Mouse (Mus musculus): Measurements from ENCODE around the gene Disp1. TPM values are rescaled to one million over a fixed set of nuclear protein-coding genes. Genes with fewer than 3 reads are reported as not detected.
A peak's percentile ranks its signal among the peaks of the same experiment; 100 is the strongest.

The Disp1 gene
- polyA plus RNA-seq, 1 experiment = 5.8 TPM

- Histone ChIP-seq H3K27me3 (ENCODE audit: control insufficient read depth, insufficient read depth, low read length) (no peaks in the 10 kb centered on the region), H3K36me3 (ENCODE audit: control insufficient read depth, insufficient read depth, low read length) (no peaks in the 10 kb centered on the region), H3K27ac (ENCODE audit: control insufficient read depth, insufficient read depth, low read depth, low read length) (no peak overlapping the region), H3K4me1 (ENCODE audit: control insufficient read depth, insufficient read depth, low read length) (no peaks in the 10 kb centered on the region), H3K4me3 (ENCODE audit: control insufficient read depth, low read depth, low read length) (no peak overlapping the region)
- TF ChIP-seq CTCF (IDR thresholded peaks at IDR 0.05; ENCODE audit: control insufficient read depth, insufficient read depth, insufficient replicate concordance, low read depth, low read length) (no peak), POLR2A (IDR thresholded peaks at IDR 0.05; ENCODE audit: control insufficient read depth, low read depth, low read length) (no peak)
Measured at GRCm38 (mm10) chr1:183127246-183127645, 94.1 kb downstream of the Disp1 start.

DNA sequence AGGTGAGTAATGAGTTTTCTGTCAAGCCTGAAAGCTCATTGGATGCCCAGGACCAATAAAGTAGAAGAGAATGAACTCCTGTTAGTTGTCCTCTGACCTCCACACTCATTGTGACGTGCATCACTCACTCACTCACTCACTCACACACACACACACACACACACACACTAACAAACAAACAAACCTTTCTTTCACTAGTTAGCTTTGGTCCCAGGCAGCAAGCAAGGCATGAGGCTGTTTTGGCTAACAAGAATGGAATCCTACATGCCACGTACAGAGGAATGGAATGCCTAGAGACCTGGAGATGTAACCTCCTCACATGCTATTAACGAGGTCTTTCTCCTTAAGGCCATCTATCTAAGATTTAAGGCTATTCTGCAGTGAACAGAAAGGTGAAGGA lies 97.6 kb downstream of the Disp1 start:
- Histone ChIP-seq H3K4me1 (ENCODE audit: control insufficient read depth, insufficient read depth, low read length) (no peaks in the 10 kb centered on the region), H3K27ac (ENCODE audit: control insufficient read depth, insufficient read depth, low read depth, low read length) (no peak overlapping the region), H3K27me3 (ENCODE audit: control insufficient read depth, insufficient read depth, low read length) (no peaks in the 10 kb centered on the region), H3K36me3 (ENCODE audit: control insufficient read depth, insufficient read depth, low read length) (no peaks in the 10 kb centered on the region), H3K4me3 (ENCODE audit: control insufficient read depth, low read depth, low read length) (no peak overlapping the region)
- TF ChIP-seq POLR2A (IDR thresholded peaks at IDR 0.05; ENCODE audit: control insufficient read depth, low read depth, low read length) (no peak), CTCF (IDR thresholded peaks at IDR 0.05; ENCODE audit: control insufficient read depth, insufficient read depth, insufficient replicate concordance, low read depth, low read length) (no peak)

DNA sequence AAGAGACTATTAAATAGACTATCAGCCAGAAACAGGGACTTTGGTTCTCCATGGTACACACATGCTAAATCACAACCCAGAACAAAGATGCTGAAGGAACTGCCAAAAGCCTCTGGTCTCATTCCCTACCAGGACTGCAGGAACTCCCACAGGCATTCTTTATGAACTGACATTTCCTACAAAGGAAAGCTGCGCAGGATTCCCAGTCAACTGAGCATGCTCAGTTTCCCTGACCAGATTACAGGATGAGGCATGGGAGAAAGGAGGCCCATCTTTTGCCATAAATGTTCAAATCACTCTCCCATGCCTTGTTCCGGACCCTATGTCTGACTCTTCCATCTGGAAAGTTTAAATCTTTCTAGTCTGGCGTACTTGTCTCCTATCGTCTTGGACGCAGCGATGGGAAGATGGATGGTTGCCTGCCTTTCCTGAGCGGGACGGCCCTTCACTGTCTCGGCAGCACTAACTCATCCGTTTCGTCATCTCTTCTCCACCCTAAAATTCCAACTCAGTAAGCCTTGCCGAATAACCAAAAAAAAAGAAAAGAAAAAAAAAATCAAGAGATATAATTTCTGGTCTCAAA lies 100.9 kb downstream of the Disp1 start:
- H3K4me3 ChIP-seq (ENCODE audit: control insufficient read depth, low read depth, low read length) = no peak overlapping the region
- H3K4me1 ChIP-seq (ENCODE audit: control insufficient read depth, insufficient read depth, low read length) = 0 out of 2 replicates have a peak, but pooled peaks cover 2% of the 10 kb centered on the region
- H3K27ac ChIP-seq (ENCODE audit: control insufficient read depth, insufficient read depth, low read depth, low read length) = no peak overlapping the region

DNA sequence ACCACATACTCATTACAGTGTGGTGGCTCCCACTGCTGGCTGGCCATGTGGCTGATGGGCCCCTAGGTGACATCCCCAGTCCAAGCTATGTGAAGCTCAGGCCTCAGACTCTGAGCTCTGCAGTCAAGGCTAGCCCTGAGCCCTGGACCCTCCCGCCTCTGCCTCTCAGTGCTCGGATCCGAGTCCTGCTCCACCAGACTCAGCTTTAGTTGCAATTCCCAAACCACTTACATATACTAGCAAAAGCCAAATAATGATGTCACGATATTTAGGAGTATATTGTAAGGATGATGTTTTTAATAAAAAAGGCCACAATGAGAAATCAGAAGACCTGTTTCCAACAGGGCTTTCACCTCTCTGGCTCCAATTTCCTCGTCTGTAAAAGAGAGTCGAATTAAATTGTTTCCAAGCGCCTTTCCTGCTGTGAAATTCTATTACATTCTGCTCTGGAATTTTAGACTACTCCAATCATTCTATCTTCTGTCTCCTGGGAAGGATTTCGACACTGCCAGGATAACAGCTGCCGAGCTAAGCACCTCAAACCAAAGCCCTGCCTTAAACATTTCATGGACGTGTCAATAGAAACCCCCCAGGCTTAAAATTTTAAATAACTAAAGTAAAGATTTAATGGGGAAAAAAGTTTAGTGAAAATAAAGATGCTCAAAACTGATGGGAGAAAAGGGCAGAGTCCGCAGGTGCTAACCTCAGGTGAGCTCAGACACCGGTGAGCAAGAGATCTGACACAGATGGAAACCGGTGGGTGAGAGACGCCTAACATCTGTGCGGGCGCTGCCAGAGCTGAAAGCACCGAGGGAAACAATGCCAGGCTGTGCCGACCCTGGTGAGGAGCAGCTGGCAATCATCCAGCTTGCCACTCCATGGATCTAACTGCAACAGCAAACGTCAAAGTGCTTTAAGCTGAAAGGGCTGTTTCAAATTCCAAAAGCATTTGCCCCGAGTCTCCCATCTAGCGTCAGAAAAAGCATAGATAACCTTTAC lies 103.2 kb downstream of the Disp1 start:
- TF ChIP-seq POLR2A (IDR thresholded peaks at IDR 0.05; ENCODE audit: control insufficient read depth, low read depth, low read length) (no peak), CTCF (IDR thresholded peaks at IDR 0.05; ENCODE audit: control insufficient read depth, insufficient read depth, insufficient replicate concordance, low read depth, low read length) (no peak)
- no peaks in the 10 kb centered on the region for H3K27me3 ChIP-seq (ENCODE audit: control insufficient read depth, insufficient read depth, low read length)
- 0 out of 2 replicates have a peak, but pooled peaks cover 2% of the 10 kb centered on the region for H3K4me1 ChIP-seq (ENCODE audit: control insufficient read depth, insufficient read depth, low read length)
- no peaks in the 10 kb centered on the region for H3K36me3 ChIP-seq (ENCODE audit: control insufficient read depth, insufficient read depth, low read length)
- no peak overlapping the region for H3K27ac ChIP-seq (ENCODE audit: control insufficient read depth, insufficient read depth, low read depth, low read length)
- peak overlapping the region; percentile 72 for H3K4me3 ChIP-seq (ENCODE audit: control insufficient read depth, low read depth, low read length)

More for the DNA sequence above, 100.9 kb downstream of the Disp1 start:
- Histone ChIP-seq H3K36me3 (ENCODE audit: control insufficient read depth, insufficient read depth, low read length) (no peaks in the 10 kb centered on the region), H3K27me3 (ENCODE audit: control insufficient read depth, insufficient read depth, low read length) (no peaks in the 10 kb centered on the region)
- no peak for TF ChIP-seq CTCF (IDR thresholded peaks at IDR 0.05; ENCODE audit: control insufficient read depth, insufficient read depth, insufficient replicate concordance, low read depth, low read length)
- TF ChIP-seq POLR2A (IDR thresholded peaks at IDR 0.05; ENCODE audit: control insufficient read depth, low read depth, low read length) = no peak

DNA sequence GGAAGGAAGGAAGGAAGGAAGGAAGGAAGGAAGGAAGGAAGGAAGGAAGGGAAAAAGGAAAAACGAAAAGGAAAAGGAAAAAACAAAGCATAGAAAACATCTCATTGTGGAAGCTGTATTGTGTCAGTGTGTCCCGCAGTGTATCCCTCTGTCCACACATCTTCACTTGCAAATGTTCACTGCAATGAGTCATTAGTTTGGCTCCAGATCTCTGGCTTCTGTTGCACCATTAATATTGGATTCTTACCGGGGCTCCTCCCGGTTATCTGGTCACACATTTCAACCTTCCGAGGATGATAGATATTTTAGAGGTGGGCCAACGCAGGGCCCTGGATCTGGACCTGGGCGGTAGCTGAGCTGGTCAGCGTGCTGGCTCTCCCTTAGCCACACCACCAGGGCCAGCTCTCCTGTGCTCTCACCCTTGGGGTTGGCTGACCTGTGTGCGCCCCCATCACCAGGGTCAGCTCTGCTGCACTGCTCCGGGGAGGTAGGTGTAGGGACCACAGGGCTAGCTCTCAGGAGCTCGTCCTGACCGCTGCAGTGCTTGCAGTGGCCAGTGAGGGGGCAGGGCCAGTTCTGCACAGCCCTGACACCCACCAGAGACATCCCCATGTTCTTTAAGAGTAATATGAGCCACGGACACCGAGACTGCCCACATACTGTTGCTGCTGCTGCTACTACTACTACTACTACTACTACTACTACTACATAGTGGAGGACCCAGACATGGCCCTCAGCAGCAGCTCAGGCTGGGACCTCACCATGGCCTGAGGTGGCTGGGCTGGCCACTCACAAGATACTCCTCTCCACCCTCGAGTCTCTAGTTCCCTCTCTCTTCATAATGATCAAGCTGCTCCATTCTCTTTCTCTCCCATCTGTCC lies 104.1 kb downstream of the Disp1 start:
- Histone ChIP-seq H3K4me1 (ENCODE audit: control insufficient read depth, insufficient read depth, low read length) (0 out of 2 replicates have a peak, but pooled peaks cover 2% of the 10 kb centered on the region), H3K27ac (ENCODE audit: control insufficient read depth, insufficient read depth, low read depth, low read length) (no peak overlapping the region), H3K4me3 (ENCODE audit: control insufficient read depth, low read depth, low read length) (peak overlapping the region; percentile 72), H3K36me3 (ENCODE audit: control insufficient read depth, insufficient read depth, low read length) (no peaks in the 10 kb centered on the region), H3K27me3 (ENCODE audit: control insufficient read depth, insufficient read depth, low read length) (no peaks in the 10 kb centered on the region)
- TF ChIP-seq CTCF (IDR thresholded peaks at IDR 0.05; ENCODE audit: control insufficient read depth, insufficient read depth, insufficient replicate concordance, low read depth, low read length) (no peak), POLR2A (IDR thresholded peaks at IDR 0.05; ENCODE audit: control insufficient read depth, low read depth, low read length) (no peak)

GRCm38 (mm10) chr1:183116441-183116840 lies 104.9 kb downstream of the Disp1 start:
- Histone ChIP-seq H3K4me3 (ENCODE audit: control insufficient read depth, low read depth, low read length) (no peak overlapping the region), H3K27ac (ENCODE audit: control insufficient read depth, insufficient read depth, low read depth, low read length) (no peak overlapping the region), H3K27me3 (ENCODE audit: control insufficient read depth, insufficient read depth, low read length) (no peaks in the 10 kb centered on the region), H3K36me3 (ENCODE audit: control insufficient read depth, insufficient read depth, low read length) (no peaks in the 10 kb centered on the region), H3K4me1 (ENCODE audit: control insufficient read depth, insufficient read depth, low read length) (0 out of 2 replicates have a peak, but pooled peaks cover 2% of the 10 kb centered on the region)
- TF ChIP-seq POLR2A (IDR thresholded peaks at IDR 0.05; ENCODE audit: control insufficient read depth, low read depth, low read length) (no peak), CTCF (IDR thresholded peaks at IDR 0.05; ENCODE audit: control insufficient read depth, insufficient read depth, insufficient replicate concordance, low read depth, low read length) (no peak)

Measured in testis, adult 2 months (tissue).